Mouse (Mus musculus) monocyte, adult 5-6 weeks (primary cell): ENCODE measurements at regions not wholly inside any gene's neighbourhood (a gene's known extent, or its start where the extent isn't known, plus 50 kb on each side); places are given as distances from the start of the nearest gene placed in this dataset.

Experiments used
- ATAC-seq: fragments of 153-309, 156-312 bp; replicated peaks from 2 replicates; pipeline ENCODE4 v1.8.0; 2017; ENCODE audit warnings: mild to moderate bottlenecking; ENCODE audit not compliant: low TSS enrichment, insufficient number of reproducible peaks, severe bottlenecking, poor library complexity, low FRiP score

- peak; percentile 61 for ATAC-seq
Measured at GRCm38 (mm10) chr9:57325962-57326361, 63.5 kb upstream of the 1700017B05Rik start.

GRCm38 (mm10) chr9:57319009-57319408 lies 56.6 kb upstream of the 1700017B05Rik start:
- ATAC-seq = peak; percentile 68; the same call in 1 of the 2 replicates

GRCm38 (mm10) chr9:57317531-57318201 lies 55.3 kb upstream of the 1700017B05Rik start:
- no peak for ATAC-seq

- no peak for ATAC-seq
Measured at GRCm38 (mm10) chr9:57315032-57315660, 52.7 kb upstream of the 1700017B05Rik start.

- ATAC-seq = no peak
Measured at GRCm38 (mm10) chr9:57313876-57314275, 51.5 kb upstream of the 1700017B05Rik start.

- ATAC-seq = no peak
Measured at GRCm38 (mm10) chr9:57312521-57312920, 50.1 kb upstream of the 1700017B05Rik start.
